Mouse (Mus musculus) cerebral cortex, adult 2 months (tissue): ENCODE measurements around the gene Tomm34.

ENCODE experiments used
- WGBS: fragments of 180-500 bp; shearing (Covaris S2); methylation state at CpG from one replicate; pipeline ENCODE4 v1.1.7; 2018; 5-methylcytosine and 5-hydroxymethylcytosine counted together

Gene Tomm34

DNA sequence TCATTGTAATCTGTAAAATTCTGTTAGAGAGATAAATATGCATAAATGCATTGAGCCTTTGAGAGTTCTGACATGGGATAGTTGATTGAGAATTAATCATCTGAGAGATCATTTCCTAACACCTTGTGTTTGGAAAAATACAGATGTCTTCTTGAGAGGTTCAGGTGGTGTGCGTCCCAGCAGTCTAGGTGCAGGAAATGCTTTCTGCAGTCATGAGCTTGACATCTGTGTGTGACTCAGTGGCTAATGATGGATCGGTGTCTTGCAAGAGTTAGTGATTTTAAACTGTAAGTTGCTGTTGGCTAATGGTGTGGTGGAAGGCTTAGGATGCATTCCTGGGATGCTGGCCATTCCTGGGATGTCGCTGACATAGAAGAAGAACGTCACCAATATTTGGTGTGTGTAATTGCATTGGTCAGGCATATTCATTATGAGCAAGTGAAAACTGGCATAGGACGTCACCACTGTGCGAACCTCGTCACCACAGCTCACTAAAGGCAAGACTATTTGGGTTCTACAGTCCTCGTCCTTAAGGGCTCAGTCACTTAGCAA is 6.0 kb upstream of the Tomm34 start:
- 91% methylated on average over 8 of the region's 8 CpGs for WGBS

DNA sequence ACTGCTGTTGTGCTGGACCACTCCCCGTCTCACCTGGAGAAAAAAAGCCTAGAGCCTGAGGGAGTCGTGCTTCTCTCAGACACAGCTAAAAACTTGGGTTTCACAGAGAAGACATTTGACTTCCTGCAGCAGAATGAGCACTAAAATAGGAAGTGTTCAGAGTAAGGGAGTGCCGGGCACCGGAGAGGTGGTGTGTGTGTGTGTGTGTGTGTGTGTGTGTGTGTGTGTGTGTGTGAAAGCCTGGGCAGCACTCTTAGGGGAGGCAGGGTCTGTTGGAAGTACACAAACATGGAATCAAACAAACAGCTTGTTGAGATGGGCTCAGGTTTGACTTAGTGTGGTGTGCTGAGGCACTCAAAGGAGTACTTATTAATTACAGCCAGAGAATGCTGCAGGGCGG is 4.1 kb upstream of the Tomm34 start:
- 22% methylated on average over 5 of the region's 5 CpGs for WGBS

DNA sequence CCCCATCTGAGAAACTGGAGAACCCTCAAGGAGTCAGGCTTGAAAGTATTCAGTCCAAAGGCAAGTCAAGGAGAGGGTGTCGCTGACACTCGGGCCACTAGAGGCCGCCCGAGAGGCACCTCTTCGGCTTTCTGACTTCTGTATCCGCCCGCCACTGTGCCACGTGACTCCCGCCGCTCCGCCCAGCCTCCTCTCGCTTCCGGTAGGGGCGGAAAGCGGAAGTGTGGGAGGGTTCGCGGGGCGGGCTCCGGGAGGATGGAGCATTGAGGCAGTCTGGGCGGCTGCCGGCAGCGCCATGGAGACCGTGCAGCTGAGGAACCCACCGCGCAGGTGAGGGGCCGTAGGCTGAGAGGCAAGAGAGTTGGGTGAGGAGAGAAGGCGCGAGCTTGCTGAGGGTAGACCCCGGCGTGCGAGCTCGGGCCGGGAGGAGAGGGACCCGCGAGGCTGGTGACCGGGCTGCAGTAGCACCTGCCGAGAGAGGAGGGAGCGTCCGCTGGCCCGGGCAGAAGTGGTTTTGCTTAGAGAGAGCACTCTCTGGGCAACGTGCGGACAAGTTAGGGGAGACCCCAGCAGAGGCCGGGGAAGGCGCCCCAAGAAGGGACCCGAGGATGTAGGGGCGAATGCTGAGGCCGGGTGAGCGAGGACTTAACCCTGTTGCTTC is 3.1 kb upstream of the Tomm34 start:
- 1% methylated on average over 48 of the region's 48 CpGs for WGBS

DNA sequence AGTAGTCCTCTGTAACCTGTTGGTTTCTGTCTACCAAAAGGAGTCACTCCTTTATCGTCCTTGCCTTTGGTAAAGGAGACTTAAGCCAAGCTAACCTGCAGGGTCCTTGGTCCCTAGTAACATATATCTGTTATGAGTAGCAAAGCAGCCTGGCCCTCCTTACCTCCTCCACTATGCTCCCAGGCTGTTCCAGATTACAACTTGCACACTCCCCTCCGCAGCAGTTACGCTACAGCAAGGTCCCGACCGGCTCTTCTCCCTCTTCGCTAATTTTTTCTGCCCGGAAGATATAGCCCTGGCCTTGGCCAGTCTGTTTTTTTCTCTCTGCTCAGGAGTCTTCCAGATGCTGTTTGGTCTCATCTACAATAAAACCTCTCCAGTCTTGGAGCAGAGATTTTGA is 2.2 kb upstream of the Tomm34 start:
- WGBS, result 92% methylated on average over 7 of the region's 7 CpGs

DNA sequence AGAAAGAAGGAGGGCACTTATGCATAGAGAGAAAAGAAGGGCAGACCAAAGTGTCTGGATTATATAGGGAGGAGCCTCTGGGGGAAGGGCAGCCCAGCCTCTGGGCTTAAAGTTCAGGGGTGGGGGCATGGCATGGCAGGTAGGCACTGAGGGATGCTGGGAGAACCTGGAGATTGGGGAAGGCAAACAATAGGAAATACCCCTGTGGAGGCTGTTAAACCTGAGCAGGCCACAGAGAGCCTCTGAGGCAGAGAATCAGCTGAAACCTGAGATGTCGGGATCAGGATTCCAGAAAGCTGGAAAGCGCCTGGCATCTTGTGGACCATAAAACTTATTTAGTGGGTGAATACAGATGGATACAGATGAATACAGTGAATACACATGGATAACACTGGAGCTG is 1.1 kb upstream of the Tomm34 start:
- WGBS, result 84% methylated on average over 2 of the region's 2 CpGs

DNA sequence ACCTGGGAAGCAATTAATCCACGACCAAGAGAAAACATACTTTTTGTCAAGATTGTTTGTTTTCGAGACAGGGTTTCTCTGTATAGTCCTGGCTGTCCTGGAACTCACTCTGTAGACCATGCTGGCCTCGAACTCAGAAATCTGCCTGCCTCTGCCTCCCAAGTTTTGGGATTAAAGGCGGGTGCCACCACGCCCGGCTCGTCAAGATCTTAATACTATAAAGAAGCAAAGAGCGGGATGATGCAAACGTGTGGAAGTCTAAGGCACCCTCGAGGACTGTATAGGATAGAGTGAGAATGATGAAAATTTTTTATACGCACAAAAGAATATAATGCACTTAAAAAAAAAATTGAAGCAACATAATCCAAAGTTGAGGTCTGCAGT is 460 bp upstream of the Tomm34 start:
- 74% methylated on average over 11 of the region's 11 CpGs for WGBS

DNA sequence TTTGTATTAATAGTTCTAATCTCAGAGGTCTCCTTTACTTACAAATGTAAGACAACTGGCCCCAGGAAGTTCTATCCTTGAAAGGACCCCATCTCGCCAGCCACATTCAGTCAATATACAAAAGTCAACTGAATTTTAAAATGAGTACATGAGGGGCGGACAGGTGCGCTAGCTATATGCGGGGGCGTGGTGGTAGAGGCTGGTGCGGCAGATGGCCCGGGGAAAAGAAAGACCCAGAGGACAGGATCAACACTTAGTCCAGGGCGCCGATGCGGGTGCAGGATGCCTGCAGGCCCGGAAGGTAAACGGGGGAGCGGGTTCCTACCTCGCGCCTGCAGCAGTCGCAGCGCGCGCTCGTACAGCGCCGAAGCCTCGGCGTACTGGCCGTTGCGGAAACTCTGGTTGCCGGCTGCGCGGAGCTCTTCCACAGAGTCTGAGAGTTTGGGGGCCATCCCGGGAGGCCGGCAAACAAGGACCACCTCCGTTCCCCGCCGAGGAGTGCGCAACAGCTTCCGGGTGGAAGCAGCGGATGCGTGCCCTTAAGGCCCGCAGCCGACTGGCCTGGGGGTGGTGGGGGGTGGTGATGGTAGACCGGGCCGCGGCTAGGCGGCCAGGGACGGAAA is 716 bp downstream of the Tomm34 start, which contains the start of gene Stk4:
Stk4 (plus strand) TSS at position 181 of the 623 bp plus-strand sequence.
- WGBS, result under 1% methylated on average over 45 of the region's 45 CpGs

DNA sequence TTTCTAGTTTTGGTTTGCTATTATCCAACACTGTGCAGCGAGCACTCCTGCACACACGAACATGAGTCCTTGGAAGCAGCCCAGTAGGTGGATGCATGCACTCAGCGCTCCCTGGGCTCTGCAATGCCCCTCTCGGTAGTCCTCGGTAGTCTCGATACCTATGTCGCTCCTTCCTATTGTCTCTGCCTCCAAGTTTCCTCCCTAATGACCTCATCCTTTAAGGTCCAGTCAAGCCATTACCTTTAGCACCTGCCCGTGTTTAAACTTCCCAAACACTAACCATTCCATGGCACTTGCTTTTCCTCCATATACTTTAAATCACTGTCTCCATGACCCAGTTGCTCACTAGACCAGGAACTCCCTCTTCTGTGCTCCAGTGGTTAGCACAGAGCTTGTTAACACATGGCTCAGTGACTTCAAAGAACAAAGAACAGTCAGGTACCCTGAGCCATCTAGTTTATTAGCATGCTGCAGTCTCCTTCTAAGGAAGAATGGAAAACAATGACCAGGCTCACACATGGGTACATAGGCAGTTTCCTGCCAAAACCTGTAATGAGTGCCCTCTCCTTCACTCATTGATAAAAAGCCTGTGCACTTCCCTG is 11.2 kb downstream of the Tomm34 start:
- WGBS, result 89% methylated on average over 8 of the region's 8 CpGs

DNA sequence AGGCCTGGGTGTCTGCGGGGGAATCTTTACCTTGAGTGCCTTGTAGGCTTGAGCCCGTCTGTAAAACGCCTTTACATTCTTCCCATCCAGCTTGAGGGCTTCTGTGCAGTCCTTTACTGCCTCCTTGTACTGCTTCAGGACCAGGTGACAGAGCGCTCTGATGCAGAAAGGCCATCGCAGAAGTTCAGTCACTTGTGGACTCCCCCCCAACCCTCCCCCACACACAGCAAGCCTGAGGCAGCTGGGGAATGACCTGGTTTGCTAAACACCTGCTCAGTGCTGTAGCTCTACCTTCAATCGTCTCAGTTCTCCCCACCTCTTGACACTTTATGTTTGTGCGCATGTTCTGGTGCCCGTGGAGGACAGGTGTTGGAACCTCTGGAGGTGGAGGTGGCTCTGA is 16.3 kb downstream of the Tomm34 start:
- 81% methylated on average over 8 of the region's 8 CpGs for WGBS

DNA sequence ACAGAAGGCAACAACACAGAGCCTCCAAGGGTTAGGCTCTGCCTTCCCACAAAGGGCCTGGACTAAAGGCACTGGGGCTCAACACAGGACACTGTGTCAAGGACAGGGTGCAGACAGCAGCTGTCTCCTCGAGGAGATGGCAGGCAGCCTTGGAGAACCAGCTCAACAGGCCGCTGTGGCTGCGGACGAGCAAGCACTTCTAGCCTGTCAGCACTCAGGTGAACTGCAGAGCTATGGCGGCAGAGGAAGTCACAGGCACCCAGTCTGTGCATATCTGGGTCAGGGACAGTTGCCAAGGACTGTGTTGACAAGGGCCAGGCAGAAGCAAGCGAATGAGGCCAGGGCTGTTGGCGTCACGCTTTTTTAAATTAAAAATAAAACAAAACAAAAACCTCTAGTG is 17.2 kb downstream of the Tomm34 start:
- 65% methylated on average over 8 of the region's 8 CpGs for WGBS

DNA sequence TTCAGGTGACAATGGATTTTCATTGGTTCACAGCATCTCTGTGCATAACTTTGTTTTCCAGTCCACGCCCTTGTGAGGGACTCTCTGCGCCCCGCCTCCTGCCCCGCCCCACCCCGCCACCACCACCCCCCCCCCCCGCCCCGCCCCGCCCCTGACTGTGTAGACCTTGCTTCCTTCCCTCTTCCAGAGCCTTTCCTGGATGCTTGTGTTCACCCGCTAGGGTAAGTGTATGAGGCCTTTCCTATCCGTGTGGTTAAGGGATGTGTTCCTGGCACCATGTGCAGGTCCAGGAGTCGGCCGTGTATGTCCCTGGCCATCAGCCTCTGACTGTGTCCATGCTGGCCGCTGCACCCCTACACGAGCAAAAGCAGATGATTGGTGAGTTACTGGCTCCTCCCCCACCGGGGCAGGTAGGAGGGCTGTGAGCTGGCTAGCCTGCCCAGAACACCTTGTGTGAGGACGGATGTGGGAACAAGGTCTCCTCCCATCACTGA is 23.7 kb downstream of the Tomm34 start:
- WGBS, result 8% methylated on average over 16 of the region's 16 CpGs

DNA sequence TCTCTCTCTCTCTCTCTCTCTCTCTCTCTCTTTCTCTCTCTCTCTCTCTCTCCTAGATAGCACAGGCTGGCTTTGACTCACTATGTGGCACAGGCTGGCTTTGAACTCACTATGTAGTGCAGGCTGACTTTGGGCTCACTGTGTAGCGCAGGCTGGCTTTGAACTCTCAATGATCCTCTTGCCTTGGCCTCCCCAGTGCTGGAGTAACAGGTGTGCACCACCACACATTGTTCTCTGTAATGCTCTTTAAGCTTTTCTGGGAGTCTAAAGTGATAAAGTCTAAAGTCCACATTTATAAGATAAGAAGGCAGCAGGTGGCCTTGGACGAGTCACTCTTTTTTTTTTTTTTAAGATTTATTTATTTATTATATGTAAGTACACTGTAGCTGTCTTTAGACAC is 29.4 kb downstream of the Tomm34 start:
- WGBS, result 95% methylated on average over 2 of the region's 2 CpGs

DNA sequence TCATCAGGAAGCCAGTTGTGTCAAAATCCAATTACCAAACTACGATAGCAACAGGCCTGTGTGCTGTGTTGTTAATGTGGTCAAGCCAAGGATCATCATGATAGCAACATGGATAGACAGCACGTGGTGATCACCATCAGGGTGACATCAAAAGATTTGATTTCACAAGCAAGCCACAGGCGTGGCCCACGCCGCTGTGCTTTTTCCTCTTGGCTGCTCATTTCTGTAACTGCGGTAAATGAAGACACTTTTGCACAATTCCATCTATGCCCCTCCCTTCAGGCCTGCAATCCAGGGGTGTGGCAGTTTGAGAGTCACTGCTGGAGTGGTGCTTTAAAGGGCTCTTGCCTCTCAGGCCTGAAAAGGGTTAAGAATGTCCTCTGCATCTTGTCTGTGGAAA is 30.0 kb downstream of the Tomm34 start:
- 94% methylated on average over 6 of the region's 6 CpGs for WGBS

DNA sequence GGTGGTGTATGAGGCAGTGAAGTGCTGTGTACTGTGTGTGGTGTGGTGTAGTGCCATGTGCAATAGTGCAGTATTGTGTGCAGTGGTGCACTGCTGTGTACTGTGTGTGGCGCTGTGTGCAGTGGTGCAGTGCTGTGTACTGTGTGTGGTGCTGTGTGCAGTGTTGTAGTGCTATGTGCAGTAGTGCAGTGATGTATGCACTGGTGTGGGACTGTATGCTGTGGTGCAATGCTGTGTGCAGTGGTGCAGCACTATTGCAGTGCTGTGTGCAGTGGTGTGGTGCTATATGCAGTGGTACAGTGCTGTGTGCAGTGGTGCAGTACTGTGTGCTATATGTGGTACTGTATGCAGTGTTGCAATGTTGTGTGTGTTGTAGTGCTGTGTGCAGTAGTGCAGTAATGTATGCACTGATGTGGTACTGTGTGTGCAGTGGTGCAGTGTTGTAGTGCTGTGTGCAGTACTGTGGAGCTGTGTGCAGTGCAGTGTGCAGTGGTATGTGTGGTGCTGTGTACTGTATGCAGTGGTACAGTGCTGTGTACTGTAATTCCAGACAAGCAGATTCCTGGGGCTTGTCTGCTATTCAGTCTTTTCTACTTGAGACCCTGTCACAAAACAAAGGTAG is 32.5 kb downstream of the Tomm34 start:
- 100% methylated on average over 1 of the region's 1 CpGs for WGBS

DNA sequence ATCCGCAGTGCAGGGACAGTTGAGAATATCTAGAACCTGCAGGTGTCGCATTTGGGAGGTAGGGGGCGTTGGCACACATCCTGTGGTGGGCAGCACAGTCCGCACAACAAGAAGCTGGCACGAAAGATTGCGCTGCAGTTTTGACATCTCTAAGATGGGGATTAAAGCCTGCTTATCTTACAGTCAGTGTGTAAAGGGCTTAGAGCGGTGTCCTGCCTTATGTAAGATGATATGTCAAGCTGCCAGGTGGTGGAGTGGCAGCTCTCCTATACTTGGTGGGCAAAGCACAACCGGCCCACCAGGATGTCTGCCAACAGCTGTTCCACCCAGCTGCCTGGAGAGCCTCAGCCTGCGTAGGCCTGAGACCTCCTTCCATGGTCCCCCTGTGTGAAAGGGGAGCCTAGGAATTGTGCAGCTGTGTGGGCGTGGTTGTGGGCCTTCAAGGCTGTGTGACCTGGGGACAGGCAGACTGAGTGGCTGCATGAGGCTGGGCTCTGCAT is 34.4 kb downstream of the Tomm34 start:
- WGBS, result 71% methylated on average over 10 of the region's 10 CpGs

DNA sequence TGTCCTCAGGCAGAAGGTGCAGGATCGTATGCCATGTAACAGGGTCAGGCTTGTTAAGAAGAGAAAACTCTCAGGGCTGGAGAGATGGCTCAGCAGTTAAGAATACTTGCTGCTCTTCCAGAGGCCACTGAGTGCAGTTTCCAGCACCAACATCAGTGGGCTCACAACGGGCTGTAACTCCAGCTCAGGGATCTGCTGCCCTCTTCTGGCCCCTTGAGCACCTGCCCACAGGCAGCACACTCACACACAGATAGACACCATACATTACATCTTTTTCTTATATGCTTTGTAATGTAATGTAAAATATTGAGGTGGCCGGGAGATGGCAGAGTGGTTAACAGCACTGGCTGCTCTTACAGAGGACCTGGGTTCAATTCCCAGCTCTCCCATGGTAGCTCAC is 38.0 kb downstream of the Tomm34 start:
- WGBS, result 97% methylated on average over 3 of the region's 3 CpGs

DNA sequence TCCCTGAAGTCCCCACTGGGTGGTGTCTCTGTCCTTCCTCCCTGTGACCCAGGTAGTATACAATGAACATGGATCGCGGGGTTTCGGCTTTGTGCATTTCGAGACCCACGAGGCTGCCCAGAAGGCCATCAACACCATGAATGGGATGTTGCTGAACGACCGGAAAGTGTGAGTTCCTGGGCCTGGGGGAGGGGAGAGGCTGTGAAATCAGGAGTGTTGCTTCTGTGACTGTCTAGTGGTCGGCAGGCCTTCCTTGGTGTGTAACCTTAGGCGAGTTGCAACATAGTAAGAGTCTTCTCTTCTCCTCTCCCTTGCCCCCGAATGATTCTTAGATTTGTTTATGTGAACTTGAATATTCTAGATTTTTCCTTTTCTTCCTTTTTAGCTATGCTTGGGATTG is 39.8 kb downstream of the Tomm34 start:
- WGBS, result 87% methylated on average over 10 of the region's 10 CpGs

DNA sequence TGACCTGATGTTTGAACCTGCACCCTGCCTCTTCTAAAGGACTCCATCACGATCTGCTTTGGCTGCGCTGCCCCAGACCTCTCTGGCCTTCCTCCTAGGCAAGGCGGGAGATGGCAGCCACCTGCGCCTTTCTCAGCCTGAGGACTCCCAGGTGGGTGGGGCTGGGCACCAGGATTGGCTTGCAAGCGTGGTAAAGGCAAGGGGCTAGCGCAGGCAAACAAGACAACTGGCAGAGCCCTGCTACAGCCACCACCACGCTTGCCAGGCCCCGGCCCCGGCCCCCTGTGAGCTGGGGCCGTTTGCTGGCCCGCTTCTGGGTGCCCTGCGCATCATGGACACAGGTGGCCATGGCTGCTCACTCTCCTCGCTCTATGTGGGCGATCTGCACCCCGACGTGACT is 45.8 kb downstream of the Tomm34 start, which contains the start of gene Pabpc1l:
Pabpc1l (plus strand) TSS at position 301 of the 400 bp plus-strand sequence.
- WGBS, result 88% methylated on average over 16 of the region's 16 CpGs

DNA sequence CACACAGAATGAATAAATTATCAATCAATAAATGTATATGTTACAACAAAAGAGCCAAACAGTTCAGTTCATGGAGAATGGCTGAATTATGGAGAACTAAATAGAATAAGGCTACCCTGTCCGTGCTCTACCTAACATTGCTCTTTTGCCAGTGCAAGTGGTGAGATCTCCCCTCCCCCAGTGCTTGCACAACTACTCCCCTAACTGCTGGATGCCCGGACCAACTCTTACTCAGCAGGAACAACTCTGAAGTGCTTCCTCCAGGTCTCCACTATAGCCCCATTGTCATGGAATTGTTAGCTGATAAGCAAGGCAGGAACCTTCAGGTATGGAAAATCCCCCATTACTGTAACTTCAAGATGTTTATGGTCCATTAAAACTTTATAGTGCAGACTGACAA is 48.9 kb downstream of the Tomm34 start:
- 57% methylated on average over 2 of the region's 2 CpGs for WGBS

DNA sequence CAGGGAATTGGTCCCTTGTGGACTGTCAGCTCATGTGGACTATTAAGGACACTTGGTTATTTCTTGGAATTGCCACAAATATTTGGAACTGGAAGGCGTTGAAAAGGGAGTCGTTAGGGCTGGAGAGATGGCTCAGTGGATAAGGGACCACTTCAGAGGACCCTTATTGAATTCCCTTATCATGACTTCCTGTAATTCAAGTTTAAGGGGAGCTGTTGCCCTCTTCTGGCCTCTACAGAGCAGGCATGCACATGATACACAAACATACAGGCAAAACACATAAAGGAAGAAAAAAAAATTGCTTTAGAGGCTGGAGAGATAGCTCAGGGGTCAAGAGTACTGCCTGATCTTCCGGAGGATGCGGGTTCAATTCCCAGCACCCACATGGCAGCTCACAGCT is 51.0 kb downstream of the Tomm34 start:
- 83% methylated on average over 4 of the region's 4 CpGs for WGBS

DNA sequence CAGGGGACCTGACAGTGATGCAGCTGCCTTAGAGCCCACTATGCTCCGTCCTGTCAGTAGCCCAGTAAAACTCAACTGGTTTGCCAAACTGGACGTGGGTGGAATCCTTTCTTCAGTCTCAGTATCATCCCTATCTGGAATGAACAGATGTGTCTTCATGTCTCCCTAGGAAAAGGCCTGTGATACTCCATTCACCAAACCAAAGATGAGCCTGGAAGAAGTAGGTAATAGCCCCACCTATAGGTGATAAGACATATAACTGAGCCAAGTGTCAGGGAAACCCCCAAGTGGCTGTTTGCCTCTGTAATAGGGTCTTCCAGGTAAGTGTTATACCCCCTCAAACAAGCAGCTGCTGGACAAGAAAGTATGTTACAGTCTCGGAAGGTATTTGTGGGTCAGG is 52.1 kb downstream of the Tomm34 start:
- WGBS, result 61% methylated on average over 3 of the region's 3 CpGs

DNA sequence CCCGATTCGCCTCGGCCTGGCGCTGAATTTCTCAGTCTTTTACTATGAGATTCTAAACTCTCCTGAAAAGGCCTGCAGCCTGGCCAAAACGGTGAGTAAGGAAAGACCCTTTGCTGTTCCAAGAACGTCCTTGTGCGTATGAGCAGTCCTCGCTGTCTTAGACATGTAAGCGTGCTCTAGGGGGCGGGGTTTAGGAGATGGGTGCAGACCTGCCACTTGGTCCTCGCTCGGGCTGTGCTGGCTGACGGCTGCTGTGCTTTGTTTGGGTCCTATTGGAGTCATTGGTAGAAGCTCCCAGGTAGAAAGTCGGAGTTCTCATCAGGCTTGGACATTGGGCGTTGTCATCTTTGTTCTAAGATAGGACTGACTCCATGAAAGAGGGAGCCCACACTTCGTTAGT is 55.7 kb downstream of the Tomm34 start:
- 79% methylated on average over 16 of the region's 16 CpGs for WGBS
